Mouse (Mus musculus): ENCODE measurements around the gene Supv3l1. TPM values are rescaled to one million over a fixed set of nuclear protein-coding genes. Genes with fewer than 3 reads are reported as not detected.
"Not testable (repeated sequence)": the region's sequence is repeated elsewhere in the genome, so short reads cannot be mapped to it uniquely, and the experiment has no call there.

Gene Supv3l1
- 10 to 100 TPM in 2 of 3 experiments, 1 to 10 TPM in 1; 5.9 to 15.5 (median 10.5) TPM for polyA plus RNA-seq (2017; shearing (Covaris generic))

DNA sequence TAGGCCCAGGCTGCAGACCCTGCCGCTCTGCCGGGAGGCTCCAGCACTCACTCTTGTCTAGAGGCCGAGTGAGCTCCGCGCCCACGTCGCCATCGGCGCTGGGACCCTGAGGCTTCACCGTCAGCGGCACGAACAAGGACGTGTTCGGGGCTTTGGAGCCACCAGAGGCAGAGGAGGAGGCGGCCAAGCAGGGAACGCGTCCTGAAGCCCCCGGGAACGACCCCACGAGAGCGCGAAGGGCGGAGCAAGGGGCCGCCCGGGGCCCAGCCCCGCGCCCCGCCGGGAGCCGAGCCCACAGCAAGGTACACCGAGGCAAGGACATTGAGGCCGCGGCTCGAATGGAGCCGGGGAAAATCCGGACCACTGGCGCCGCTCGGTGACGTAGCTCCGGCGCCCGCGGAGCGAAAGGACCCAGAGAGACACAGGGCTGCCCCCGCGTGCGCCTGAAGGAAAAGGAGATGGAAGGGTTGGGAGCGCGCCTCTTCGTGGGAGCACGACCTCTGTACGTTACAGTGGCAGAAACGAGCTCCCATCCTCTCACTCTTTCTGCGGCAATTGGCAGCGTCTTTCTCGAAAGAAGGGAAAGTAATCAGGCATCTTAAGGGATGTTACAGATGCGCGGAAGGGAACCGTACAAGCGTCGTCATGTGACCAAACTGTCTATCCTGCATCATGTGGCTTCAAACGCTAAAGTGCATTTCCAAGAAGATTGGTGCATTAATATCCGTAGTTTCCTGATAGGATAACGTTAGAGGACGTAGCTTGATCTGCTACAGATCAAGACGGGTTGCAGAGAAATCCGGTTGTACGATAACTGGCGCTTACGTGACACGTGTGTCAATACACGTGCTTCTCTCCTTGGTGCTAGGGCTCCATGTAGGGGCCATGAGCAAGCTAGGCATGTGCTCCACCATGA lies at the start of gene Supv3l1, which contains the start of gene 4930507D05Rik:
TSS of gene Supv3l1 (minus strand) at position 375 of the 916 bp plus-strand sequence.
TSS of gene 4930507D05Rik (plus strand) at position 126 of the 916 bp plus-strand sequence.
- peak; percentile 93 for ATAC-seq

DNA sequence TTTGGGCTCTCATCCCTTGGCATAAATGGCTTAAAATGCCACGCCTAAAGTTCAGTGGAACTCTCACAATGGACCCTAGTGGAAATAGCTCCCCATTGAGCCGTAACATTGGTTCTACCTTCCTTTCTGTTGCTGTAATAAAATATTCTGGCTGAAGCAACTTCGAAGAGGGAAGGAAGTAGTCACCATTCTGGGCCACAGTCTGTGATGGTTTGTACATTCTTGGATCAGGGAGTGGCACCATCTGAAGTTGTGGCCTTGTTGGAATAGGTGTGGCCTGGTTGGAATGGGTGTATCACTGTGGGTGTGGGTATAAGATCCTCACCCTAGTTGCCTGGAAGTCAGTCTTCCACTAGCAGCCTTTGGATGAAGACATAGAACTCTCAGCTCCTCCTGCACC lies 42.1 kb upstream of the Supv3l1 start:
- ATAC-seq, result not testable (repeated sequence)

GRCm38 (mm10) chr10:62488266-62488665 lies 38.7 kb upstream of the Supv3l1 start:
- no peak for ATAC-seq

DNA sequence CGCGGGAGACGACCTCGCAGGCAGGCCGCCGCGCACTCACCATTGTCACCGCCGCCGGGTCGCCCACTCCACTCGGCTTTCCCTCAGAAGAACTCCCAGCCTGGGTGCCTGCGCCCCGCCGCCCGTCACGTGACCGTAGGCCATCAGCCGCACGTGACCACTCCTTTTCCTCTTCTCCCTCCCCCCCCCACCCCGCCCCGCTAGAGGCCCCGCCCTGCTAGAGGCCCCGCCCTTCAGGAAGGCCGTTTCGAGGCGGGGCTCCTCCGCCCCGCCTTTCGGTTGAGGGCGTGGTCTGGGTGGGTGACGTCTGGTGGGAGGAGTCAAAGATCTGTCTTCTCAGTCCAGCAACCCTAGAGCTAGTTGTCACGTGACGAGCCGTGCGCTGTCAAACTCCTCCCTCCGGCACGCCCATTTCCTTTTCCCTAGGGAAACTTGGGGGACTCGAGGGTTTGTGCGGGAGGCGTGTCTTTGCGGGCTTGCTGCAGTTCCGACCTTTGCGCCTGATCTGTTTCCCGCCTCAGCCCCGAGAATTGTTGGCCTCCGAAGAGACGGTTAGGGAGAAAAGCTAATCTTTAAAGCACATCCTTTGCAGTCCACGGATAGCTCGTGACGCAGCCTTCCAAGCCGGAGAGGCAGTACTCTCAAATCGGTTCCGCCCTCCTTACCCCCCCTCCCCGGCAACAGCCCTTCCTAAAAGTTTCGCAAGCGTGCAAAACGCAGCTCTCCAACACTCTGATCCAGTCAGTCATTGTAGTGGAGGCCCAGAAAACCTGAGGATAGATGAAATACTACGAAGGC lies 37.3 kb upstream of the Supv3l1 start, which contains the start of gene Vps26a:
TSS of gene Vps26a (minus strand) at position 188 of the 798 bp plus-strand sequence.
- peak; percentile 82 for ATAC-seq

DNA sequence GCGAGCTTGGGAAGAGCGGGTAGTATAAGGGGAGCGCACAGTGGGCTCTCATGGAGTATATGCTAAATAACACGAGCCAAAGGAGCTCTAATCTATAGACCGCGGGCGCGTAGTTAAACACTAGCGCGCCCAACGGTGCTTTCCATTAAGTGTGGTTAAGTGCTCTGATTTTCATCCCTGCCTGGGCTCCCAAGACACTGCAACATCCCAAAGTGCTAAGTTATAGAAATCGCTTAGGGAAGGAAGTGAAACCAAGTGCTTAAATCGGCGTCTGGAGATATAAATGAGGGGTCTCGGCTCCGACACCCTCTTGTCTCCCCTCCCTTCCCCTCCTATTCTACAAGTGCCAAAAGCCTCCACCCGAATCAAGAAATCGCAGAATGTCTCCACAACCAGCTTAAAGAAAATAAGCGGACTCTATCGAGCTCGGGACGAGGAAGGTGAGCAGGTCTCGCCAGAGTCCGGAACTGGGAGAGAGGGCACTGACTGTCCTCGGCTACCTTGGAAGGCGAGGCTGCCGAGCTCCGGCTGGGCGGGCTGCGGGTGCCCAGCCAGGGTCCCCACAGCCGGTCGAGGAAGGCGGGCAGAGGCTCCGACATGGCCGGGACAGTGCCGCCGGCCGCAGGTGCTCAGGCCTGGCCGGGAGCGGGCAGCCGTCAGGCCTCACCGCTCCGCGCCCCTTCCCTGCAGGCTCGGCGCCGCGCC lies 36.5 kb upstream of the Supv3l1 start:
- peak; percentile 11 for ATAC-seq

DNA sequence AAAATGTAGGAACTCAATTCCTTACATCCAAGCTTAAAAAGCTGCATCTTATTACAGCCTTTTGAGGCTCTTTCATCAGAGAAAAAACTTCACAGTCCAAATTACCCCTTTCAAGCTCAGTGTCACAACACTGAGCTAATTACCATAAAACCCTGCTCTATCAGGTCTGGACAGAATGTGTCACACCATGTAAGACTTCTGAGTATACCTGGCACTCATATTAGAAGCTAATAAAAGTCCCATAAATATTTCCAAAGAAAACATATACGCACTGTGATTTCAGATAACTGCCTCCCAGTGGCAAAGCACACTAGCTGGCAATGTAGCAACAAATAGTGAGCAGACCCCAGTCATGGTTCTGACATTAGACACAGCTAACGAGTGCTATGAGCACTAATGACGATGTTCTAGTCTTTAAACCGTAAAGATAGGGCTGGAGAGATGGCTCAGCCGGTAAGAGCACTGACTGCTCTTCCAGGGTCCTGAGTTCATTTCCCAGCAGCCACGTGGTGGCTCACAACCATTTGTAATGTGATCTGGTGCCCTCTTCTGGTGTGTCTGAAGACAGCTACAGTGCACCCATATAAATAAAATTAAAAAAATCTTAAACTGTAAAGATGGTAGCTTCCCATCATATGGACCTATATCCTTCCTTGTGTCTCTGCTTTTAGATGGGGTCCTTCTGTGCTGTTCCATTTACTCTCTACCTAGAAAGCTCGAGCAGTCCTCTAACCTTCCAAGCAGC lies 31.7 kb upstream of the Supv3l1 start:
- ATAC-seq, result no peak

DNA sequence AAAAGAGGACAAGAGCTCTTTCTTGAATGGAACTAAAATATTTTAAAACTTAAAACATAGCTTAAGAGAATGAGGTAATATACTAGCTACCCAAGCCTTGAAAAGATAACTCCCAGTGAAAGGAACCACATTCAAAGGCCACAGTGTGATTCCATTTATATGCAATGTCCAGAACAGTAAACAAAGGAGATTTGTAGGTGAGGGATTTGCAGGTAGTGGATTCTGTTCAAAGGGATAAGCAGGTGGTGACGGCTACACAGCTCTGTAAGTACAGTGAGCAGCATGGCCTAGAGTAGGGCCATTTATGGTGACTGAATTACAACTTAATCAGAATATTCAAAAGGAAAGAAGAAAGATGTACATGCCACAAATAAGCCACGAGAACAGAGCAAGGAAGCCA lies 27.4 kb upstream of the Supv3l1 start:
- ATAC-seq, result no peak

- no peak for ATAC-seq
Measured at GRCm38 (mm10) chr10:62474944-62475343, 25.4 kb upstream of the Supv3l1 start.

DNA sequence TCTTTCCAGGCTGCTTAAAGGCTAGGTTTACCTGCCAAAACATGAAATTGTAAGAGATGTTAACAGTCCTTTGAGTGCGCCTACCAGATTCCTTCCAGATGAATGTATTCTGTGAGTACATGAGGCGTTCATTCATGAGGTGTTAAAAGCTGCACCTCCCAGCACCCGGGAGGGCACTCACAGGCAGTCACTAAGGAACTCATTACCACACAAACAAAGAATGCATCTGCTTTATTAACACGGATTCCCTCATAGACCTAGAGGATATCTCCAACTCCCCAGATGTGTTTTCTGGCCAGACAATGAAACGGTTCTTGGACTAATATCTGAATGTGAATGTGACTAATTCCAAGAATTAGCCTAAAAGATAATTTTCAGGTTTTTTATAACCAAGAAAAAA lies 21.6 kb upstream of the Supv3l1 start:
- ATAC-seq, result no peak

DNA sequence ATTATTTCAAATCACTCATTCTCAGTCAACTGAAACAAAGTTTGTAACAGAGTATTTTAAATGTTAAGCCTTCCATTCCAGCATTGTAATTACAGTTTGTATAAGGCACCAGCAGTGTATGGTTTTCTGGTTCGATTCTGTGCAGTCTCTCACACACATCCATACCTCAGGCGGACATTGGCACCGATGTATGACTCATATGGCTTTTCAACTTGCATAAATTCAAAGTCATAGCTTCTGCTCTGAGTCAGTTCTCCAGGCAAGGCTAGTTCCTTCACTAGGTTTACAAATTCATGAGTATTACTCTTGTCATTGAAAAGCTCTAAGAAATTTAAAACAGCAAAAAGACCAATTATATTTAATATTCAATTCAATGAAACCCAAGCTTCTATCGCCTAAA lies 20.2 kb upstream of the Supv3l1 start:
- ATAC-seq, result no peak

DNA sequence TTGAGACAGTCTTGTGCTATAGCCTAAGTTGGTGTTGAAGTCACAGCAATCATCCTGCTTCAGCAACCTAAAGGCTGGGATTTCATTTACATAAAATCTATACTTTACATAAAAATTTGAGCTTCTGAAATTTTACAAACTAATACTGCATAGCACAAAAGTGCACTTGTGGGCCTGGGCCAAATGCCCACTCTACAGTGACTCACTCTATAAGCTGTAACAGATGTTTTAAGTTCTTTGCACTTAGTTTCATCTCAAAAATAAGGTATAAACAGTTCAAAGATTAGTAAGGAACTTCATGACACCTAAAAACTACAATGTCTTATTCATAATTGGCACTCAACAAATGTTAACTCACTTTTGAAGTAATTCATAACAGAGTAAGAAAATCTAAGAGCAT lies 11.8 kb upstream of the Supv3l1 start:
- ATAC-seq, result no peak

GRCm38 (mm10) chr10:62452001-62452400 lies 2.5 kb upstream of the Supv3l1 start:
- not testable (repeated sequence) for ATAC-seq

DNA sequence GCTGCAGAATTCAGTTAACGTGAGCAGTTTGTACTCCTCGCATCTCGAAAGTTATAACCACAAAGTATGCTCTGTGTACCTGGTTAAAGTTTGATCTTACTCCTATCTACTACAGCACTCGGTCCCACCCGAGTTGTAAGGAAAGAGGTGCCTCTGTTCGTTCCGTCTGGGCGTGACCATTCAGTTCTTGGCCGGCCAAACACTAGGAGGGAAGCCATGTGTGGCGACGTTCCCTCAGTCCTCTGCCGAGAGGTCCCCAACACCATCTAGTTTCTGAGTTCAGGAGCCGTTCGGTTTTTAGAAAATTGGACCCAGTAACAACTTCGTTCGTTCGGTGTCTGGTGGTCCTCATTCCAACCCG lies 722 bp upstream of the Supv3l1 start:
- no peak for ATAC-seq

DNA sequence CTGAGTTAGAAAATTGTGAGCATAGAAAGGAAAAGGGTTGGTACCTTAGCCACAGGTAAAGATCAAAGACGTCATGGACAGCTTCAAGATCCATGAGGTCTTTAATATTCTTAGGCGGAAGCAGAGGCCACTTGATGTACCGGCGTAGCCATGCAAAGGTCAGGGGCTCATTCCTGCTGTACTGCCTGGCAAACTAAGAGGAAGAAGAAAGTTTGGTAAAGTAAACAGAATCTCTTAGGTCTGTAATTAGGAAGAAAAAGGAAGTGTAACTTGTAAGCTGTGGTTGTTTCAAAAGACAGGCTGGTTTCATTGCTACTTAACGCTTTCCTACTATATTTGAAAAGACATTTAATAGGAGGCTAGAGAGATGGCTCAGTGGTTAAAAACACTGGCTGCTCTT lies 19.1 kb downstream of the Supv3l1 start:
- no peak for ATAC-seq

GRCm38 (mm10) chr10:62425081-62425871 lies 24.3 kb downstream of the Supv3l1 start:
- ATAC-seq, result no peak

GRCm38 (mm10) chr10:62422255-62422654 lies 27.3 kb downstream of the Supv3l1 start, which contains the start of gene Hkdc1:
Gene Hkdc1 (minus strand): TSS chr10:62422491.
- ATAC-seq, result no peak

GRCm38 (mm10) chr10:62421127-62421526 lies 28.4 kb downstream of the Supv3l1 start:
- ATAC-seq, result no peak

GRCm38 (mm10) chr10:62420399-62420798 lies 29.1 kb downstream of the Supv3l1 start:
- no peak for ATAC-seq

DNA sequence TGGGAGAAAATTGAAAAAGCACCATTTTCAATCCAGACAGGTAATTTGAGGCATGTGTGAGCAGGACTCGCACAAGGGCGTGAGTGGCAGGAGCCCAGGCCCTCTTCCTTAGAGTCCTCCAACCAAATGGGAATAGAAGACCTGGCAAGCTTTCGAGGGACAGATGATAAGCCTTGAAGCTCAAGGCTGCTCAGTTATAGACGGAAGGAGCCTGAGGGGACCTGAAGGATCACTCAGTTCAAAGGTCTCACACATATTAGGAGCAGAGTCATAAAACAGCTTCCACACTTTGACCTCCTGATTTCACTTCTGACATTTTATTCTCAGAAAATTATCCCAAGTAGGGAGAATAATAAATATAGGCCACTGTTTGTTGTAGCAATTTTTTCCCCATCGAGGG lies 30.1 kb downstream of the Supv3l1 start:
- no peak for ATAC-seq

- ATAC-seq, result no peak
Measured at GRCm38 (mm10) chr10:62418831-62419356, 30.6 kb downstream of the Supv3l1 start.

DNA sequence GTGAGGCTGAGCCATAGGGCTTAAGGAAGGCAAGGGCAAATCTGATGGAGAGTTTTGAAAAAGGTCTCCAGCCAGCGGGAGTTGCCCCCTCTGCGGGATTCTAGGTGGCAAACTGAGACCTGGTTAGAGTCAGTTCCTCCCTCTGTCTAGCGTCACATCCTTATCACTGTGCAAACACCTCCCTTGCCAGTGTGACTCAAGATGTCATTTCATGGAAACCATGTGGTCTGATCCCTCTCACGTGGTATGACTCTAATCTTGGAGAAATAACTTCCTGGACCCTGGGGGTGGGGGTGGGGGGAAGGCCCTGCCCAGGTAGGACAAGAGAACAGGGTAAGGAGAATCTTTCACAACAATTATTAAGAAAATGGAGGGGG lies 35.9 kb downstream of the Supv3l1 start:
- ATAC-seq, result no peak
